Mouse (Mus musculus): Measurements from ENCODE around the gene Atp5g3.

GRCm38 (mm10) chr2:73877891-73878290, 33.2 kb downstream of the Atp5g3 start:
- TF ChIP-seq CTCF (IDR thresholded peaks at IDR 0.05; ENCODE audit: borderline replicate concordance, control insufficient read depth, extremely low read depth, insufficient read depth, low read length, poor library complexity) (no peak), POLR2A (IDR thresholded peaks at IDR 0.05; ENCODE audit: control insufficient read depth, extremely low read depth, insufficient read depth, low read length, poor library complexity) (no peak)
